Comparison of ENCODE assay signal across 18 mouse cellular contexts in genomic region chr1:4669732-4670131, GRCm38 (mm10).
DNase-seq lines count a peak whose midpoint lies in the region; ATAC-seq lines count a peak whose summit lies in the region.
"Had no signal": no experiment of that assay in that cellular context is flagged by ENCODE, and none has a peak within 500 bp of the region (broad histone marks: within the 10 kb centered on the region; RNA-seq: fewer than 3 reads in every experiment).

No protein-coding gene starts in this region.

- no peak overlapping the region for H3K9ac ChIP-seq in kidney, embryonic 14.5 days (ENCODE audit: low read depth, low read length)
- no peak overlapping the region for H3K9ac ChIP-seq in hindbrain, embryonic 13.5 days
- H3K9ac ChIP-seq: heart, embryonic 13.5 days; liver, embryonic 14.5 days had no signal

- H3K27me3 ChIP-seq in kidney, embryonic 14.5 days (ENCODE audit: control insufficient read depth, insufficient read depth, low read length): no peaks in the 10 kb centered on the region
- H3K27me3 ChIP-seq in hindbrain, embryonic 13.5 days: no peaks in the 10 kb centered on the region
- H3K27me3 ChIP-seq: heart, embryonic 13.5 days had no signal

- 48% methylated on average over 1 of the region's 1 CpGs for WGBS in kidney, embryonic 14.5 days
- WGBS in hindbrain, embryonic 13.5 days: 92% methylated on average over 1 of the region's 1 CpGs

- H3K4me3 ChIP-seq in kidney, embryonic 14.5 days (ENCODE audit: low read length): no peak overlapping the region
- H3K4me3 ChIP-seq in hindbrain, embryonic 13.5 days: no peak overlapping the region
- H3K4me3 ChIP-seq: heart, embryonic 13.5 days; limb, embryonic 10.5 days had no signal

- no peak overlapping the region for H3K4me2 ChIP-seq in kidney, embryonic 14.5 days (replicated peaks; ENCODE audit: low read depth, low read length)
- H3K4me2 ChIP-seq in hindbrain, embryonic 13.5 days: no peak overlapping the region
- H3K4me2 ChIP-seq: heart, embryonic 13.5 days had no signal

- peaks cover 18% of the 10 kb centered on the region; the same call in 1 of the 2 replicates for H3K4me1 ChIP-seq in kidney, embryonic 14.5 days (ENCODE audit: control insufficient read depth, insufficient read depth, low read length)
- no peaks in the 10 kb centered on the region for H3K4me1 ChIP-seq in hindbrain, embryonic 13.5 days (replicated peaks)
- H3K4me1 ChIP-seq: limb, embryonic 10.5 days had no signal

- H3K27ac ChIP-seq in kidney, embryonic 14.5 days (ENCODE audit: low read depth, low read length): no peak overlapping the region
- no peak overlapping the region for H3K27ac ChIP-seq in hindbrain, embryonic 13.5 days
- H3K27ac ChIP-seq: heart, embryonic 13.5 days; limb, embryonic 10.5 days; liver, embryonic 14.5 days had no signal

- no peaks in the 10 kb centered on the region for H3K9me3 ChIP-seq in kidney, embryonic 14.5 days (ENCODE audit: control insufficient read depth, low read length)
- H3K9me3 ChIP-seq in hindbrain, embryonic 13.5 days: no peaks in the 10 kb centered on the region
- H3K9me3 ChIP-seq: heart, embryonic 13.5 days; limb, embryonic 10.5 days had no signal

- no peaks in the 10 kb centered on the region for H3K36me3 ChIP-seq in kidney, embryonic 14.5 days (ENCODE audit: control insufficient read depth, insufficient read depth, low read length)
- no peaks in the 10 kb centered on the region for H3K36me3 ChIP-seq in hindbrain, embryonic 13.5 days
- H3K36me3 ChIP-seq: heart, embryonic 13.5 days; limb, embryonic 10.5 days had no signal

- no peak for ATAC-seq in kidney, embryonic 14.5 days (ENCODE audit: low FRiP score, low TSS enrichment)
- ATAC-seq in hindbrain, embryonic 13.5 days (ENCODE audit: low FRiP score): no peak
- ATAC-seq: hindbrain, embryonic 16.5 days had no signal

- peak; percentile 17 for DNase-seq in adrenal gland, adult 2 months
- no peak for DNase-seq in adrenal gland, postnatal 4 days (ENCODE audit: low spot score in 2 of 2)
- peak; percentile 27 for DNase-seq in kidney, adult 9 months
- peak; percentile 7 for DNase-seq in lung, postnatal 10 days
- no peak for DNase-seq in lung, adult 18-20 months
- peak; percentile 20 for DNase-seq in kidney, postnatal 14 days
- DNase-seq: cerebellum, adult 11 months; cerebellum, postnatal 25 days; gastrocnemius, postnatal 36 days; heart, postnatal 36 days; midbrain, embryonic 14.5 days; right cerebral cortex, adult 18-20 months had no signal

Comparison
In these comparisons a context has a peak if more than half of its experiments do, and no peak if none do; other contexts are left out.
1. DNase-seq: peak in adrenal gland, adult 2 months (single experiment), kidney, adult 9 months (single experiment), lung, postnatal 10 days (single experiment) and kidney, postnatal 14 days (single experiment); none in adrenal gland, postnatal 4 days (0 of 2) and lung, adult 18-20 months (0 of 2).